Mouse (Mus musculus): ENCODE measurements around the gene Tmed10.

Gene Tmed10

DNA sequence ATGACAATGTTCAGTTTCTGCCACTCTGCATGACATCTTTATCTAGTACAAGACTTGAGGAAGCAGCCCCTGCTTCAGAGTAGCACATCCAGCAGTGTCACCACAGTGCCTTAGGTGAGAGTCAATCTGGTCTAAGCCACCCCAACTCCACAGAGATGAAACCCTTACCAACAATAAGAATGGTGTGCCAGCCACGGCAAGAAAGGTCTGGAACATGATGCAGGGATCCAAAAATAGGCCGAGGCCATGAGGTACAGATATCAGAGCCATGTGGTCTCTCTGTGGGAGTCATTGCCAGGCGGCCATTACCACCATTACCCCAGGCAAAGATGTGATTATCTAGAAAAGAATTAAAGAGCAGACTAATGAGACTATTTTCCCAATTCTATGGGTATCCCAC lies 66.0 kb downstream of the Tmed10 start:
- no peak for DNase-seq (ENCODE audit: extremely low spot score)

DNA sequence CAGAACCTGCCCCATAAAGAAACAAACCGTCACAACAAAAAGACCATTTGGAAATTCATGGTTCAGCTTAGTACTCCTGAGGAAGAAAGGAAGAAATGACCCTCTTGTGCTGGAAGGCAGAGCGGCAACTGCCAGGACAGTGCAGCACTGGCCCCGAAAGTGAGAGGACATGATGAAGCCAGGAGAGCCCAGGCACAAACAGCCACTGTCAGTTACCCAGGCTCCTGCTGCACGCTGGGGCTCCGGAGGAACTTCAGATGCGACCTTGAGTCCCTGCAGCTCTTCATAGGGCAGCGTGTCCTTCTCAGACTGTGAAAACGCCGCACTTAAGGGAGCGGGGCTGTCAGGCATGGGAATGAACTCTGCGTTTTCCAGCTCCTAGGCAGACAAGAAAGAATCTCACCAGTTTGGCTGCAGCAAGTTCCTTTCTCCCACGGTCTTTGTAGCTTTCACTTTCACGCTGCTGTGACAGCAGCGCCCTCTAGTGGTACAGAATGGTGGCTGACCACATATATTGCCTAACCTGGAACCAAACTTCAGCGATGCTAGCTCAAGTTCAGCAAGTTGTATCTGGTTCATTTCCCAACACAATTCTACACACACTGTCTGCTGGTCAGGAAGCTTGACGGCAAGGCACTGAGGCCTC lies 69.3 kb downstream of the Tmed10 start:
- peak; percentile 79 for DNase-seq (ENCODE audit: extremely low spot score)

DNA sequence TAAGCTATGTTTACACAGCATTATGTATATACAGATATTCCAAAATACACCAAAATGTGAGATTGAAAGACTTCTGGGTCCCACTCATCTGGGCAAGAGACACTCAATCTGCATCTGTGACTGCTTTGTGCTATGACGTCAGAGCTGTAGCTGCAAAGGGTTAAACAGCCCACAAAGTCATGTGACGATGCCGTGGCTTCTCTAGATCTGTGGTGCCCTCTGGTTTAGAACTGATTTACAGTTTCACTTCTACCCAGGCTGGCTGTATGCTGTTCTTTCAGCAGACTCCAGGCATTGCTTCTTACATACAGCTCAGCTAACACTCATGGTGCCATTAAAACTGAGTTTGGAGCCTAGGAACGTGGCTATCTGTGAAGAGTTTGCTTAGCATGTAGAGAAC lies 69.9 kb downstream of the Tmed10 start:
- DNase-seq (ENCODE audit: extremely low spot score): no peak

DNA sequence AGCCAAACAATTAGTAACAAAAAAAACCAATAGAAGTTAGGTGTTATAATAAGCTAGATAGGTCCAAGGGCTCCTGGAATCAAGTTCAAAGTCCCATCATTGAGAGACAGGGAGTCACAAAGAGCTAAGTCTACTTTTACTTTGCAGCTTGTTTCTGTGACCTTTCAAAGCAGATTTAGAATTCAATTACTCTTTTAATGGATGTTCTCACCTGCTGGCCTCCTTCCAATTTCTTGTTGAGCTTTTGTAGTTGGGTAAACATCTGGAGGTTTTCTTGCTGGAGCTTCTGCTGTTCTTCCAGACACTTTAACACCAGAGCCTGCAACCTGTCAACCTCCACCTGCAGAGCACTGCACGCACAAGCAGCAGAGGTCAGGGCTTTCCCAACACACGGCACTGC lies 71.4 kb downstream of the Tmed10 start:
- DNase-seq (ENCODE audit: extremely low spot score): no peak

DNA sequence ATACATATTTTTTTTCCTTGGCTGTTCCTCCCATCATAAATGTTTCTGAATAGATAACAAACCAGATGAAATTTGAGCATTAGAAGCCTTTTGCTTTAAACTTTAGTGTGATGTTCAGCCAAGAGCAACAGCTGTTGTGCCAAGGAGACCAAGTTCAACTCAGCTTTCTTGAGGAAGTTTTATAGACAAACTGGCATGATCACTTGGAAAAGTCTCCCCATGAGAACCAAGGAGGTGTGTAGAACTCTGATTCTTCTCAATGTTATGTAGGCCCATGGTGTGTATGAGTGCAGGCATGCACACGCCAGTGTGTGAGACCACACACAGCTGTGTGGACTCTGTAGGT lies 75.8 kb downstream of the Tmed10 start:
- no peak for DNase-seq (ENCODE audit: extremely low spot score)

DNA sequence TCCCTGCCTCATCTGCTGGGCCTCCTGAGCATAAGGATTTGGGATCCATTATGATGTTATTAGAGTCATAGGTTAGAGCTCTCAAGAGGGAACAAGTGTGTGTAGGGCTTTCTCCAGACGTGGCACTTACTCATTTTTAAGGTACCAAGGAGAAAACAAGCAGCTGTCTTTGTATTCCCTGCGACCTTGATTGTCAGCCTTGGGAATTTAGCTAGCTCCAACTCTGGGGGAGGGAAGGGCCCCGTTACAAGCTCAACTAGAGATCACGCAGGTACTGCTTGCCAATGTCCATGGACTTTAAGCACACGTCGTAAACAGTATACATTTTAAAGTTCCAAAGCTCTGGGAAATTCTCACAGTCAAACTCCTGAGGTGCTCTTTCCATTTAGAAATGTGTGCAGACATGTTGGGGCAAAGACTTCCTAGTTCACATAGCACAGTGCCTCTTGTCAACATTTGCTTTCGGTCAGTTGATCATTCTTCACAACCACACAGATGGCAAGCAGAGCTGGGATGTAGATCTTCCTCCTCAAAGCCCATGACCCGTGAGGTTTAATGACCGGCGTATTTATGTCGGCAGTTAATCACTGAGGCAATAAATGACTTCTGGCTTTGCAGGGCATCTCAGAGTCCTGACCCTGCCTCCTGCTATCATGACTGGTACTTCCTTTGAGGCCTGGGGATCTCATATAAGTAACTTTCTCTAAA lies 76.4 kb downstream of the Tmed10 start:
- DNase-seq (ENCODE audit: extremely low spot score): no peak

DNA sequence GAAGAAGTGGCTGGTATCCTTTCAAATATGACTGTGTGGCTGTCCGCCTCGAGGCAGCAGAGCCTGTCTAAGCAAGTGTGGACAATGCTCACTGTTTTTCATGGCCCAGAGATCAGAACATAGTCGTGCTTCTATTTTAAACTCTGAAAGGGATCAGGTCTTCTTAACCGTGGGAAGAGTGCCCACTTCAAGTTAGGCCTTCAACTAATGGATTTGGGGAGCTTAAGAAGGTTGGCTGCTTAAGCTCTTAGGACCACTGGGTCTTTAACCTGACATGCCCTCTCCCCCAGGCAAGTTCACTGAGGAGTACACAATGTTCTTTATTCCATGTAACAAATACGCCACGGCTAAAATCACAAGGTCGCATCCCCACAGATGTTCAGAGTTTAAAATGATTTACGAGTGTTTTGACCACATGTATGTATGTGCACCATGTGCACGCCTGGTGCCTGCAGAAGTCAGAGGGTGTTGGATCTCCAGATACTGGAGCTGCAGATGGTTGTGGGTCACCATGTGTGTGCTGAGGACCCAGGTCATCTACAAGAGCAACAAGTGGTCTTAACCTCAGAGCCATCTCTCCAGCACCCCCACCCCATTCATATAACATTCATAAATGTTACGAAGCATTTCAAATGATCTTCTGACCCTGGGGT lies 77.2 kb downstream of the Tmed10 start:
- DNase-seq (ENCODE audit: extremely low spot score): no peak

DNA sequence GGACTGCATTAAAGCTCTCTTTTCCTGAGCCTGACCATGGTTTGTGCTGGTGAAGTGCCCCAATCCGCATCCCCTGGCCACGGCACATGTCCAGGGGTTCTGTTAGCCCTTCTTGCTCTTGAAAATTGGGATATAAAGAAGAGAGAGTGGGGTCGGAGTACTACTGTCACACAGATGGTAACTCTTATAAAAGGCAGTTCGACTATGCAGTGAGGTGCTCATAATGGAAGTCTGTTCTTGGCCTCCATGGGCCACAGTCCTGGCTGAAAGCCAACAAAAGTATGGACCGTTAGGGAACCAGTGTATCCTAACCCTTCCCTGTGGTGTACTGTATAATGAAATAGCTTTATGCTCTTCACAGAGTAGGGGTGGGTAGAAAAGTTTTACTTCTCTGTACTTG lies 77.7 kb downstream of the Tmed10 start:
- no peak for DNase-seq (ENCODE audit: extremely low spot score)

DNA sequence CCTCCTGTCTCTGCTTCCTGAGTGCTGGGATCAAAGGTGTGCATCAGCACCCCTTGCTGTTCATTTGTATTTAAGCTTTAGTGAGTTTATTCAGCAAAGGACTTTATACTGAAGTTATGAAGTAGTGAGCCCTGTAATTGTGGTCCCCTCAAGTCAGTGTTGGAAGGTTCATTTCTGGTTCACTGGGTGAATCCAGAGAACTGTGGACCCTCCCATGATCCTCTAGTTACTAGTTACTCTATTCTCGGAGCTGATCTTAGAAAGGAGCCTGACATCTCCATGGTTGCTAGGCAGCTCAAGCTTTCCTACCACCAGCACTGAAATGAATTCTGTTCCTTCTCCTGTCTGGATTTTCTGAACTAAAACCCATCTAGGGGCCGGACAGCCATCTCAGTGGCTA lies 79.1 kb downstream of the Tmed10 start:
- DNase-seq (ENCODE audit: extremely low spot score): no peak

DNA sequence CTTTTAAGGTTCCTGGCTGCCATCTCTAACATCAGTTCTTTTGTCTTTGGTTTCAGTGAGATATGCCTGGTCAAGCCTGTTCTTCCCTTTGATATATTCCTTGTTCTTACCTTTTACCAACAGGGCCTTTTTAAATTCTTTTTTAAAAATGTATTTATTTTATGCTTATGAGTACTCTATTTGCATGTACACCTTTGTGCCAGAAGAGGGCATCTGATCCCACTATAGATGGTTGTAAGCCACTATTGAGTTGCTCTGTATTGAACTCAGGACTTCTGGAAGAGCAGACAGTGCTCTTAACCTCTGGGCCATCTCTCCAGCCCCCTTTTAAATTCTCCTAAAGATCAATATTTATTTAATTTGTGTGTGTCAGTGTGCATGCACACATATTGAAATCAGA lies 81.7 kb downstream of the Tmed10 start:
- DNase-seq (ENCODE audit: extremely low spot score): no peak

DNA sequence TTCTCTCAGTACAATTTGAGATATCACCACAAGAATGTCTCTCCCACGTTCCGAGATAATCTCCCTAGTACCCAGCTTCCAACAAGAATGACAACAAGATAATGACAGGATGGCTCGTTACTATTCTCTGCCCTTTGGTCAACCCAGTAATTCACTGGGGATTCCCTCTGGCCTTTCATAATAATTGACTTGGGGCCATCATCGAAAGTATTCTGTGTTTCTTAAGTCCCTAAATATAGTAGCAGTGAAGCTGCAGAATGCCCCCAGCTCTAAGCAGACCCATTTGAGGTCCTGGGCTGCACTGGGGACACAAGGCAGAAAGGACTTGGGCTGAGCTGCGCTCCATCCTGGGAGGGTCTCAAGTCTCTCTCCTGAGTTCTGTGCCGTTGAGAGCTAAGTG lies 82.4 kb downstream of the Tmed10 start:
- no peak for DNase-seq (ENCODE audit: extremely low spot score)

DNA sequence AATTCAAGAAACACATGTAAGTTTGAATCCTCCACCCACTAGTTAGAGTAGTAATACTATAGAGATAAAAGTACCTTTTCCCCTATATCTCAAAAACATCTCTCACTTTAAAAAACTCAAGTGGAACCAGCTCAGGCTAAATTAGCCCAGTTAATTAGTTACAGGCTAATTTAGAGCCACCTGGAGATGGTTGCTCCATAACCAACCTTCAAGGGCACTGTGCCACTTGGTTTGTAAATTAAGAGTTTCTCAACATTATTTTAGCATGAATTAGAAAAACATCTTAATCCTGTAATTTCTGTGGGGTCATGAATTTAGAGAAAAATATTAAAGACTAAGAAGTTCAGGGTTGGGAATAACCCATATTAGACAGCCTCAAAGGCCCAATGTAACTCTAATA lies 83.1 kb downstream of the Tmed10 start:
- no peak for DNase-seq (ENCODE audit: extremely low spot score)

DNA sequence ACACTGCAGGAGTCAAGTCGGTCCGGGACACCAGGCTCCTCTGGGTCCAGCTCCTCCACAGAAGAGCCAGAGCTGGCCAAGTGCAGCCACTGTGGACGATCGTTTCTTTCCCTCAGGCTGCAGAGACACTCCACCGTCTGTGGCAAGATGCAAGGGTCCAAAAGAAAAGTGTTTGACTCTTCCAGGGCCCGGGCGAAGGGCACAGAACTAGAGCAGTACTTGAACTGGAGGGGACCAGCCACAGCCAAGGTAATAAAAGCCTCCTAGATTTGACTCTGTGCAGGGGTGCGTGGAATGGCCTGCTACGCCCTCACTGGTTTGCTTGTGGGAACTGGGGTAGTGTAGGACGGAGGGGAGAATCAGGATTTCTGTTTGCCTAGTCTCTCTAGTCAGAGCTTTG lies 84.0 kb downstream of the Tmed10 start:
- no peak for DNase-seq (ENCODE audit: extremely low spot score)
